Mouse (Mus musculus) common myeloid progenitor, adult 5-6 weeks (primary cell): ENCODE results near the gene Gm21797. TPM values are rescaled to one million over a fixed set of nuclear protein-coding genes. Genes with fewer than 3 reads are reported as not detected.
"Not testable (repeated sequence)": the region's sequence is repeated elsewhere in the genome, so short reads cannot be mapped to it uniquely, and the experiment has no call there.

Experiments
- ATAC-seq: replicated peaks from 2 replicates; pipeline ENCODE4 v1.8.0; 2016; ENCODE audit warnings: low read depth, mild to moderate bottlenecking, moderate TSS enrichment, inconsistent platforms; ENCODE audit not compliant: poor library complexity, severe bottlenecking
- total RNA-seq: library from RNA; stranded (forward); fragments of 200-1000, 187-1606 nt; gene quantifications from 2 replicates; pipeline ENCODE4 v1.2.3, GENCODE M21; 2017

The Gm21797 gene
- total RNA-seq, result not detected in 2 replicates

GRCm38 (mm10) chrY:40775665-40776064, at the start of gene Gm21797:
Gene Gm21797 (minus strand): TSS chrY:40775765.
- ATAC-seq, result not testable (repeated sequence)

- not testable (repeated sequence) for ATAC-seq
Observed at GRCm38 (mm10) chrY:40804614-40805013, 29.0 kb upstream of the Gm21797 start, which contains the start of gene Gm20795. Gene Gm20795 (plus strand): TSS chrY:40804914.

Other genes with a start within 250 kb of the Gm21797 start
- gene Gm21852, start 123.8 kb downstream of the Gm21797 start, total RNA-seq, result not detected in 2 replicates
- not detected in 2 replicates for gene Gm20795, start 29.1 kb upstream of the Gm21797 start, total RNA-seq